Mouse (Mus musculus) heart, embryonic 15.5 days (tissue): ENCODE data around the gene Tbc1d14. TPM values are rescaled to one million over a fixed set of nuclear protein-coding genes. Genes with fewer than 3 reads are reported as not detected.

Experiments used
- ATAC-seq: fragments of 200-750 bp; cut with Nextera tagmentation; replicated peaks from 2 replicates; pipeline ENCODE4 v1.8.0; 2017; ENCODE audit warnings: low read depth, moderate TSS enrichment; ENCODE audit not compliant: insufficient number of reproducible peaks, insufficient read depth, low FRiP score
- H3K27ac ChIP-seq: fragments of 300-500 bp; sonication (generic); 2 replicates; pipeline ENCODE4 v1.5.1; 2015; ENCODE audit warnings: mild to moderate bottlenecking, inconsistent platforms
- H3K27me3 ChIP-seq: fragments of 300-500 bp; sonication (generic); 2 replicates; pipeline ENCODE4 v1.6.1; 2015; ENCODE audit warnings: inconsistent platforms
- H3K36me3 ChIP-seq: fragments of 300-500 bp; sonication (generic); 2 replicates; pipeline ENCODE4 v1.6.1; 2015; ENCODE audit warnings: mild to moderate bottlenecking, inconsistent platforms
- H3K4me1 ChIP-seq: fragments of 300-500 bp; sonication (generic); replicated peaks from 2 replicates; pipeline ENCODE4 v1.6.1; 2015; ENCODE audit warnings: inconsistent platforms
- H3K4me2 ChIP-seq: fragments of 300-500 bp; sonication (generic); 2 replicates; pipeline ENCODE4 v1.6.1; 2015; ENCODE audit warnings: inconsistent platforms, mild to moderate bottlenecking, moderate library complexity
- H3K4me3 ChIP-seq: fragments of 300-500 bp; sonication (generic); 2 replicates; pipeline ENCODE4 v1.5.1; 2015; ENCODE audit warnings: mild to moderate bottlenecking, inconsistent platforms
- H3K9ac ChIP-seq: fragments of 300-500 bp; sonication (generic); 2 replicates; pipeline ENCODE4 v1.6.1; 2015; ENCODE audit warnings: mild to moderate bottlenecking, inconsistent platforms
- H3K9me3 ChIP-seq: fragments of 300-500 bp; sonication (generic); replicated peaks from 2 replicates; pipeline ENCODE4 v1.6.1; 2016; ENCODE audit warnings: inconsistent platforms
- WGBS: fragments of 180-500 bp; shearing (Covaris S2); methylation state at CpG from one replicate; pipeline ENCODE4 v1.1.7; 2015; ENCODE audit warnings: mixed read lengths; 5-methylcytosine and 5-hydroxymethylcytosine counted together
- polyA plus RNA-seq: library from polyadenylated mRNA; unstranded; fragments of >200 nt; fragmentation: Nextera tagmentation; extraction: Ambion mirVana; gene quantifications from 2 replicates; pipeline ENCODE4 v1.2.1, GENCODE M21; 2015

Gene Tbc1d14
- polyA plus RNA-seq, 1 experiment from 2014 or later: 14.8 TPM

DNA sequence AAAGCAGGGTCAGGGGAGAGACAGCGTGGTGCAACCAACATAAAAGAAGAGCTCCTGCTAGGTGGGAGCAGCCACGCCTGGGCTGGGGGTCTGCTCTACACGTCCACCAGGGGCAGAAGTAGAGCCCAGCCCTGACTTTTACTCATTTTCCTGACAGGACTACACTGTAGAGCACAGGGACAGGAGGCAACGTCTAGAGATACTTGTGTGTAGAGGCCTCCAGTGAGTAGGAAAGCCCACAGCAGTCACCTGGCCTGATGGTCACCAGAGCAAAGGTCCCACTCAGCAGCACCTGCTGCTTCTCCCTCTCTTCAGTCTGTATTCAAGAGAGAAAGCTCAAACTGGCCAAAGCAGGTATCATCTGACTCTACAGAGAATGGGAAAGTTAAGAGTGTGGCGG, 87.4 kb downstream of the Tbc1d14 start:
- no peak overlapping the region for H3K9ac ChIP-seq
- H3K36me3 ChIP-seq: peaks cover 40% of the 10 kb centered on the region
- no peak overlapping the region for H3K4me3 ChIP-seq
- H3K4me2 ChIP-seq: no peak overlapping the region
- H3K4me1 ChIP-seq: no peaks in the 10 kb centered on the region
- no peak overlapping the region for H3K27ac ChIP-seq
- H3K27me3 ChIP-seq: no peaks in the 10 kb centered on the region
- H3K9me3 ChIP-seq: no peaks in the 10 kb centered on the region
- 72% methylated on average over 5 of the region's 5 CpGs for WGBS
- ATAC-seq: no peak

DNA sequence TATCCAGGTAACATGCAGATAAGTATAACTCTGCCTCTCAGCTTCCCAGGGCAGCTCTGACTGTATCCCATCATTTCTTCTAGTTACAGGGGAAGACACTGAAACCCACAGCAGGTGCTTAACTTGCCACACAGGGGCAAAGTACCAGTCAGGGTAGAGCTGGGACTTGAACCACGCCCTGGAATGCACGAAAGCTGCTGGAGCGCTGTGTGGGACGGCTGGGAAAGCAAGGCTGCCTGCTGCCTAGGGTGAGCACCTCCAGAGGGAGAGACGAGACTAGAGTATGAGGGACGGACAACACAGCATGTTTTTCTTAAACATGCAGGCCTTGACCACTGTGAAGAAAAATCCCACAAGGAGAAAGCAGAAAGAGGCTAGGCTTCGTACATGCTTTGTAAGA, 87.8 kb downstream of the Tbc1d14 start:
- Histone ChIP-seq H3K27ac (no peak overlapping the region), H3K4me2 (no peak overlapping the region), H3K36me3 (peaks cover 40% of the 10 kb centered on the region), H3K4me1 (no peaks in the 10 kb centered on the region), H3K9ac (no peak overlapping the region), H3K9me3 (no peaks in the 10 kb centered on the region), H3K4me3 (no peak overlapping the region), H3K27me3 (no peaks in the 10 kb centered on the region)
- WGBS: 87% methylated on average over 7 of the region's 7 CpGs
- ATAC-seq: no peak

DNA sequence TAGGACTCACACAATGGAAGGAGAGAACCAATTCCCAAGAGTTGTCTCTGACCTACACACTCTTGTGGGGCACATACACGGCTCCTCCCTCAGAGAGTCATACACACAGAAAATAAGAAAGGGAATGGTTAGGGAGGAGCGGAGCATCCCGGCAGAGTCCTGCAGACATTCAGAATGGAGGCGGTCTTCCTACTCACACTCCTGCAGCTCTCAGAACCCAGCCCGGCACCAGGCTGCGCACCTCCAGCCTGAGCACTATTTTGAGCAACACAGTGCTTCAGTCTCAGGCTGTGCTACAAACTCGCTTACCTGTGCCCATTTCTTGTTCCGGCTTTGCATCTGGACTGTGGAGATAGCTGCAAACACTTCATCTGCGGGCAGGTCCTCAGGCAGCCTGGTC, 98.4 kb downstream of the Tbc1d14 start:
- Histone ChIP-seq H3K4me2 (no peak overlapping the region), H3K9me3 (no peaks in the 10 kb centered on the region), H3K9ac (no peak overlapping the region), H3K4me1 (no peaks in the 10 kb centered on the region), H3K36me3 (peaks cover 35% of the 10 kb centered on the region), H3K4me3 (no peak overlapping the region), H3K27me3 (no peaks in the 10 kb centered on the region), H3K27ac (no peak overlapping the region)
- WGBS: 94% methylated on average over 9 of the region's 9 CpGs
- ATAC-seq: no peak

DNA sequence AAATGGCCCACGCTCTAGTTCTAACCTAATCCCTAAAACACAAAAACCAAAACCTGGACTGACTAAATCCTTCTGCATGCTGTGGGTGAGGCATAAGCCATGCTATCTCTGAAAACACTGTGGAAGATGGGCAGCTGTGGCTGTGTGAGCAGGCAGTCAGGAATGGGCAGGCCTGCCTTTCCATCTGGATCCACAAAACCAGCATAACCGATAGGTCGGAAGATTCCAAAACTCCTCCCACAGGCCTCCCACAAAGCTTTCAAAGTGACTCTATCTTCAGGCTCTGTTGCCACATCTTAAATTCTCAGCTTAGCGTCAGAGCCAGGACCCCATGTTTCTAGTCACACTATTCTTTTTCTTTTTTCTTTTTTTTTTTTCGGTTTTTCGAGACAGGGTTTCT, 99.2 kb downstream of the Tbc1d14 start:
- Histone ChIP-seq H3K9me3 (no peaks in the 10 kb centered on the region), H3K9ac (no peak overlapping the region), H3K27me3 (no peaks in the 10 kb centered on the region), H3K4me2 (no peak overlapping the region), H3K27ac (no peak overlapping the region), H3K36me3 (peaks cover 35% of the 10 kb centered on the region), H3K4me1 (no peaks in the 10 kb centered on the region), H3K4me3 (no peak overlapping the region)
- ATAC-seq: no peak
- 86% methylated on average over 6 of the region's 6 CpGs for WGBS

DNA sequence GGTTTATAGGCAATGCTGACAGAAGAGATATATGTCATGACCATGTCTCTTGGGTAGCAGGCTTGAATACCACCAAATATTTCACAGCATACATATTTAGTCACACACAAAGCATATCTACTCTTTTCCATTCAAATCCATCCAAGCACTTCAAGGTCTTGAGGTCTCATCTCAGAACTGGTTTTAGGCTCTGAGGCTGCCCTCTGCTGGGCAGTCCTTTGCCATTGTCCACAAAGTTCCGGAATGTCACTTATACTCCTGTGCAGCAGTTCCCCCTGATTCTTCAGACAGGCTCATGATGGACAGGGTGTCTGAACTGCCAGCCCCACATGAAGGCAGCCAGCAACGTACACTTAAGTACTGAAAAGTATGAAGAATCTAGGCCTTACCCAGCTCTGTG, 103.9 kb downstream of the Tbc1d14 start:
- 45% methylated on average over 2 of the region's 2 CpGs for WGBS
- Histone ChIP-seq H3K9me3 (no peaks in the 10 kb centered on the region), H3K4me3 (no peak overlapping the region), H3K36me3 (peaks cover 16% of the 10 kb centered on the region), H3K4me2 (no peak overlapping the region), H3K27ac (no peak overlapping the region), H3K4me1 (peaks cover 14% of the 10 kb centered on the region), H3K9ac (no peak overlapping the region), H3K27me3 (peaks cover 17% of the 10 kb centered on the region)
- no peak for ATAC-seq

DNA sequence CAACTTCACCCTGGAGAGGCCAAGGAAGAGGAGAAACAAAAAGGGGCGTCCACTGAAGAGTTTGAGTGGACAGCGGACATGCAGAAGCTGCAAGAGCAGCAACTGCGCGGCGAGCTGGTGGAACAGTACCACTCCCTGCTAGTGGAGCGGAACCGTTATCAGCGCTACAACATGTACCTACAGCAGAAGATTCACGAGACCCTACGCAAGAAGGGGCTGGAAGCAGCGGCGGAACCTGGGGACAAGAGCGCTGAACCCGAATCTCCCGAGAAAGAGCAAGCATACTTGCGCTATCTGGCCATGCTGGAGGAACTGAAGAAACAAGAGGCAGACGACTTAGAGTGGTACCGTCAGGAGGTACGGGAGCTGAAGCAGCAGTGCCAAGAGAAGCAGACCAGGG, 107.8 kb downstream of the Tbc1d14 start:
- Histone ChIP-seq H3K9me3 (no peaks in the 10 kb centered on the region), H3K9ac (0 out of 2 replicates have a peak overlapping the region, but pooled peaks have one; percentile 52), H3K27ac (no peak overlapping the region), H3K27me3 (peaks cover 17% of the 10 kb centered on the region), H3K4me2 (peak overlapping the region; percentile 99), H3K36me3 (no peaks in the 10 kb centered on the region), H3K4me1 (peaks cover 33% of the 10 kb centered on the region), H3K4me3 (peak overlapping the region; percentile 60)
- WGBS: 17% methylated on average over 19 of the region's 19 CpGs
- no peak for ATAC-seq

DNA sequence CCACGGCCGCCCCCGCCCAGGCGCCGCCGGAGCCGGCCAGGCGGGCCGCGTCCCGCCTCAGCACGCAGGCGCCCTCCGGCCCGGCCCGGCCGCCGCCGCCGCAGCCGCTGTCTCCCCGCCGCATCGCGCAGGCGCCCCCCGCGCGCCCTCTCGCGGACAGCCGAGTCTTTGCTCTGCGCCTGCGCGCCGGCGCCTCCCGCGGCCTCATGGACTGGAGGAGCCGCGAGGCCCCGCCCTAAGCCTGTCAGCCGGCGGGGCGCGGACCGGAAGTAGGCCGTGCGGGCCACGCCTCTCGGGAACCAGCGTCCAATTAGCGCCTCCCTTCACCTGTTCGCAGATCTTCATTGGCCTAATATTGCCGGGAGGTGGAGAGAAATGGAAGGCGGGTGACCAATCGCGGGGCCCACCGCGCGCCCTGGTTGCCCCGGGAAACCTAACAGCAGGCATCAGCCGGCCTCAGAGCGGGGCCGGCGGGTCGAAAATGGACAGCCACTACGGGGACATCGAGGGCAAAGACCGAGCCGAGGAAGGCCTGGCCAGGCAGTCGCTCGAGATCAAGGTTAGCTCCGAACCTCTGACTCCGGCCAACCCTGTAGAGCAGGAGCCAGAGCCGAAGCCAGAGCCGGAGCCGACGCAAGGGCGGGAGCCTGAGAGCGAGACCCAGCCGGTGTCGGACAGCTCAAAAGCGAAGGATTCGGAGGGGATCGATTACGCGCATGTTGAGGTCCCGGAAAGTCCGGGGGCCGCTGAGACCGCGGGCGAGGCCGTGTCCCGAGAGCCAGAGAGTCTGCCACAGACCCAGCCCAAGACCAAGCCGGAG, 108.7 kb downstream of the Tbc1d14 start, which contains the start of the genes Tada2b and Ccdc96:
TSS of gene Tada2b (minus strand) at position 115 of the 820 bp plus-strand sequence.
TSS of gene Ccdc96 (plus strand) at position 418 of the 820 bp plus-strand sequence.
- H3K9ac ChIP-seq: peak within 1 kb of the TSS; percentile 84
- WGBS: under 1% methylated on average over 61 of the region's 97 CpGs
- peak; percentile 98 for ATAC-seq
- peak within 1 kb of the TSS; percentile 80 for H3K4me3 ChIP-seq
- peak within 1 kb of the TSS; percentile 99 for H3K4me2 ChIP-seq
- no peaks in the 10 kb centered on the region for H3K36me3 ChIP-seq
- peaks cover 17% of the 10 kb centered on the region for H3K27me3 ChIP-seq
- peaks cover 37% of the 10 kb centered on the region for H3K4me1 ChIP-seq
- peak within 1 kb of the TSS; percentile 69 for H3K27ac ChIP-seq
- H3K9me3 ChIP-seq: no peaks in the 10 kb centered on the region

DNA sequence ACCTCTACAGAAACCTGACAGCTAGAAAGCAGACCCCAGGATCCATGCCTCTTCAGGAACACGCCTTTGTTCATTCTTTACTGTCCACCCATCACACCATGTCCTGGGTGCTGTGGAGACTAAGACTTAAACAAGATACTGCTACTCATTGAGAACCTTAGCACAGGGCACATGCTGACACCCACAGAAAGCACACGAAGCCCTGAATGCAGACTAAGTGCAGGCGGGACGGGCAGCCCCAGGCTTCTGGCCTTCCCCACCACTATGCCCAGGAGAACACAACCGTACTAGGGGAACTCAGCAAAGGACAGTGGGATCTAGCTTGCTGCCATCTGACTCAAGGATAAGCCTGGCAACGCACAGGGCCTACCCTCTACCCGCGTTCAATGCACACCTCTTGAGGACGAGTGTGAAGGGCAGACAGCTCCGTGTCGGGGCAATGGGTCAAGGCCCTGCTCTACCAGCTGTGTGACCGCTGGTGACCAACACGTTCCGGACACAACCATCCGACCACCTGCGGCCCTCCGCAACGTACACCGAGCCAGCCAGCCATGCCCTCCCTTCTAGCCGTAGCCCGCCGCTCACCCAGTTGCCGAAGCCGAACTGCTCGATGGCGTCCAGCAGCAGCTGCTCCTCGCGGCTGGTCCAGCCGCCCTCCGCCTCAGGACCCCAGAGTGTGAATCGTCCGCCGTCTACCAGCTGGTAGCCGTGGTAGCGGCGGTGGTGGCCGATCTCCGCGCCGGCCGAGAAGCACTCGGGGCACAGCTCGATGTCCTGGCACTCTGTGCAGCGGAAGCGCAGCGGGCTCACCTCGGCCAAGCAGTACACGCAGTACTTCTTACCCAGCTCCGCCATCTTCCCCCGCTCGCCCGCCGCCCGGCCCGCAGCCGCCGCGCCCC, 109.6 kb downstream of the Tbc1d14 start:
- Histone ChIP-seq H3K4me1 (peaks cover 45% of the 10 kb centered on the region), H3K27ac (peak overlapping the region; percentile 69), H3K4me2 (peak overlapping the region; percentile 80), H3K9ac (peak overlapping the region; percentile 84), H3K27me3 (peaks cover 17% of the 10 kb centered on the region), H3K4me3 (peak overlapping the region; percentile 80), H3K9me3 (no peaks in the 10 kb centered on the region), H3K36me3 (no peaks in the 10 kb centered on the region)
- peak; percentile 62 for ATAC-seq
- WGBS: under 1% methylated on average over 58 of the region's 58 CpGs

DNA sequence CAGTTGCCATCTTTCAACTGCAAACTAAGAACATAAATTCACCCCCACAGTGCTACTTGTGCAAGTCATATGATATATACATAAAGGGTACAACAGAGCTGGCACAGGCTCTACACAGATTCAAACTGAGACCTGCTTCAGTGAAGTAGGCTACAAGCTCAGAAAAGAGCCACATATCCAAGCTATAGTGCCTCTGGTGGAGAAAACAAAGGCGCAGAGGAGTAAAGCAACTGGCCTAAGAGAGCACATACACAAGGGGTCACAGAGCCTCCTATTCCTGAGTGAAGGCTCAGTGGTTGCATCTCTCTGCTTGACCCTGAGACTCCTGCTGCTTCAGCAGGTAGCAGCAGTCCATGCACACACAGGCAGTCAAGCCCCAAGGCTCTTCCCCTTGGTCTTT, 112.0 kb downstream of the Tbc1d14 start:
- Histone ChIP-seq H3K9ac (no peak overlapping the region), H3K4me2 (no peak overlapping the region), H3K27ac (no peak overlapping the region), H3K9me3 (no peaks in the 10 kb centered on the region), H3K27me3 (peaks cover 16% of the 10 kb centered on the region), H3K4me3 (no peak overlapping the region), H3K4me1 (peaks cover 45% of the 10 kb centered on the region), H3K36me3 (no peaks in the 10 kb centered on the region)
- no peak for ATAC-seq
- 67% methylated on average over 1 of the region's 1 CpGs for WGBS

DNA sequence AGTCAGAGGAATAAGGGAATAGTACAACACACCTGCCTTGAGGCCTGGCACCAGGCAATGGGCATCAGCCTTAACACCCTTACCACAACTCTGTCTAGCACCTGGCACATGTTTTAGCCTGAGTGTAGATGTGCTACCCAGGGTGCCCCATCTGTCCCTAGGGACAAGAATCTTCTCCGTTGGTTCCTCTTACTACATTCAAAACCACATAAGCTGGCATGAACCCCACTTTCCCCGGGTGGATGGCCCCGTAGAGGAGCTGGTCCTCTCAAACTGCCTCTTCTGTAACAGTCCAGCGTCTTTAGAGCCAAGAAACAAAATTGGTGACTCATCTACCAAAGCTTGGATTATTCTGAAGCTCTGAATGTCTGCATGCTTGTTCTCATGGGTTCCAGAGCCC, 112.7 kb downstream of the Tbc1d14 start:
- no peak overlapping the region for H3K4me2 ChIP-seq
- WGBS: 88% methylated on average over 4 of the region's 4 CpGs
- H3K36me3 ChIP-seq: no peaks in the 10 kb centered on the region
- H3K9me3 ChIP-seq: no peaks in the 10 kb centered on the region
- no peak for ATAC-seq
- no peak overlapping the region for H3K27ac ChIP-seq
- H3K4me3 ChIP-seq: no peak overlapping the region
- H3K9ac ChIP-seq: no peak overlapping the region
- H3K4me1 ChIP-seq: peaks cover 42% of the 10 kb centered on the region
- peaks cover 9% of the 10 kb centered on the region for H3K27me3 ChIP-seq

DNA sequence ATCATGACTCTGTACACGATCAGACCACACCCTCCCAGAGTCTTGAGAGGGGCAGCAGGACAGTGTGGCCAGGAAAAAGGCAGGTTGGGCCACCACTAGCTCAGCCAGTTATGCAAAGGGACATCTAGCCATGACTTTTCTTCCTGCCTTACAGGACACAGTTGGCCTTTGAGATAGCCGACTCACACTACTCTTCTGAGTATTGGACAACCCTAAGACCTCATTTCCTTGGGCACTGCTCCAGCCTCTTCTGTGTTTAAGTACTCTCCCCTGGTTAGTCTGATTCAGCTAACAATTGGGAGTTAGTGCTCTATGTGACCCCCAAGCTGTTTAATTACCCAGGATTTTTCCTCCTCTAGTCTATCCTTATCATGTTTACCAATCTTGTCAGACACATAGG, 113.3 kb downstream of the Tbc1d14 start:
- Histone ChIP-seq H3K4me2 (no peak overlapping the region), H3K4me3 (no peak overlapping the region), H3K9me3 (no peaks in the 10 kb centered on the region), H3K27ac (no peak overlapping the region), H3K4me1 (peaks cover 35% of the 10 kb centered on the region), H3K36me3 (no peaks in the 10 kb centered on the region), H3K9ac (no peak overlapping the region), H3K27me3 (peaks cover 3% of the 10 kb centered on the region; the same call in 1 of the 2 replicates)
- 80% methylated on average over 2 of the region's 2 CpGs for WGBS
- no peak for ATAC-seq
